Mouse (Mus musculus) kidney, adult 2 months (tissue): Measurements from ENCODE around the gene Gm6614. TPM values are rescaled to one million over a fixed set of nuclear protein-coding genes. Genes with fewer than 3 reads are reported as not detected.
"Not testable (repeated sequence)": the region's sequence is repeated elsewhere in the genome, so short reads cannot be mapped to it uniquely, and the experiment has no call there.

Experiments
- DNase-seq: peaks from one replicate; pipeline ENCODE4 v3.0.0; 2021
- H3K27ac ChIP-seq: fragments of 200-500 bp; 2 replicates; pipeline ENCODE4 v1.5.1; 2012; ENCODE audit warnings: low read depth, low read length, control low read depth, inconsistent platforms; ENCODE audit not compliant: insufficient read depth
- H3K27me3 ChIP-seq: fragments of 200-500 bp; replicated peaks from 2 replicates; pipeline ENCODE4 v1.6.1; 2012; ENCODE audit warnings: mild to moderate bottlenecking, moderate library complexity, low read length, inconsistent platforms; ENCODE audit not compliant: control insufficient read depth, insufficient read depth
- H3K36me3 ChIP-seq: fragments of 200-500 bp; 2 replicates; pipeline ENCODE4 v1.6.1; 2012; ENCODE audit warnings: mild to moderate bottlenecking, moderate library complexity, low read length, inconsistent platforms; ENCODE audit not compliant: control insufficient read depth, insufficient read depth
- H3K4me1 ChIP-seq: fragments of 200-500 bp; 2 replicates; pipeline ENCODE4 v1.6.1; 2011; ENCODE audit warnings: low read length; ENCODE audit not compliant: control insufficient read depth, insufficient read depth
- H3K4me3 ChIP-seq: fragments of 200-500 bp; 2 replicates; pipeline ENCODE4 v1.5.1; 2011; ENCODE audit warnings: mild to moderate bottlenecking, low read depth, low read length, control low read depth; ENCODE audit not compliant: insufficient read depth
- CTCF ChIP-seq: fragments of 200-500 bp; conservative IDR thresholded peaks from 2 replicates; pipeline ENCODE4 v1.5.1; 2011; ENCODE audit warnings: low read depth, mild to moderate bottlenecking, control low read depth, low read length, moderate library complexity, mixed read lengths; ENCODE audit not compliant: insufficient read depth, insufficient read length
- POLR2A ChIP-seq: fragments of 200-500 bp; IDR thresholded peaks from one replicate; pipeline ENCODE4 v1.6.1; 2011; ENCODE audit warnings: low read depth, low read length, control low read depth
- WGBS: fragments of 180-500 bp; shearing (Covaris S2); methylation state at CpG from one replicate; pipeline ENCODE4 v1.1.7; 2018; 5-methylcytosine and 5-hydroxymethylcytosine counted together
- polyA plus RNA-seq: library from polyadenylated mRNA; depleted of rRNA; stranded (reverse); fragments of >200 nt; gene quantifications from 2 replicates; pipeline ENCODE4 v1.2.3, GENCODE M21; 2012; rRNA removed

Gene Gm6614
- polyA plus RNA-seq = 0.06 and 0.08 TPM in 2 replicates

DNA sequence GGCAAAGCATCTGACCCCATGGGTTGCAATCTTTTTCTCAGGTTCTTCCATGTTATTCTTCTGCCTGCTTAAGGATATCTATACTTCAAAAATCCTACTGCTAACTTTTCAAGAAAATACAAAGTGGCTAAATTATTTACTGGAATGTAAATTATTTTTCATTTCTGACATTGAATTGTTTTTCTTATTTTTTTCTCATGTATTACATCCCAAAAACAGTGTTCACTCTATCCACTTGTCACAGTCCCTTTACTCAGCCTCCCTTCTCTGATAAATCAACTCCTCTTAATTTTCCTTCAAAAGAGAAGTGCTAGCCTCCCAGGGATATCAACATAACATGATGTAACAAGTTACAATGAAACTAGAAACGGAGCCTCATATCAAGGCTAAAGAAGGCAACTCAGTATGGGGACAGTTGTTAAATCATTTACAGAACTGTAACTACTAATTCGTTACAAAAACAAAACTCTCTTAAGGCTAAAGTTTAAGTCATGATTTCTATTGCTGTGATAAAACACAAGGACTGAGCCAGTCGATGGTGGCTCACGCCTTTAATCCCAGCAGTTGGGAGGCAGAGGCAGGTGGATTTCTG, at the start of gene Gm6614:
Gene Gm6614, minus strand, starts transcription at position 51 of the 592 bp plus-strand sequence.
- no peaks in the 10 kb centered on the region for H3K27me3 ChIP-seq
- H3K27ac ChIP-seq = no peak within 1 kb of the TSS
- TF ChIP-seq CTCF = no peak
- no peak for TF ChIP-seq POLR2A
- H3K36me3 ChIP-seq = no peaks in the 10 kb centered on the region
- H3K4me1 ChIP-seq = no peaks in the 10 kb centered on the region
- WGBS = 34% methylated on average over 4 of the region's 4 CpGs
- DNase-seq = peak; percentile 48
- H3K4me3 ChIP-seq = no peak within 1 kb of the TSS

DNA sequence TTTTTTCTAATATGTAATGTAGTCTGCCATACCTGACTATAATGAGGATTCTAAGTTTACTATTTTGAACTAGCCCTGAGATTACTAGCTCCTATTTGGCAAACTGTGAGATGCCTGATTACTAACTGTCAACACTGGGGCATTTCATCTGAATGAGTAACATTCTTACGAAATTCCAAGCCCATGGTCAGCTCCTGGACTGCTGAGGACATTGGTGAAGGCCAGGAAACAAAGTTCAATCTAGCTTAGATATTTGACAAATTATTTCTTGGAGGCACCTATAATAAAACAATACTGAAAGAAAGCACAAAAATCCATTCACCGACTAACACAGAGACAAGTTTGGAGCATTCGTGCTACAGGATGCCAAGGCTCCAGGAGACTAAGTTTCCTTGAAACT, 47.1 kb upstream of the Gm6614 start:
- 58% methylated on average over 3 of the region's 3 CpGs for WGBS
- DNase-seq = peak; percentile 73
- not testable (repeated sequence) for H3K27me3 ChIP-seq, H3K36me3 ChIP-seq, H3K4me1 ChIP-seq
- Histone ChIP-seq H3K4me3 (peak overlapping the region; percentile 36; the same call in 1 of the 2 replicates), H3K27ac (peak overlapping the region; percentile 71)

DNA sequence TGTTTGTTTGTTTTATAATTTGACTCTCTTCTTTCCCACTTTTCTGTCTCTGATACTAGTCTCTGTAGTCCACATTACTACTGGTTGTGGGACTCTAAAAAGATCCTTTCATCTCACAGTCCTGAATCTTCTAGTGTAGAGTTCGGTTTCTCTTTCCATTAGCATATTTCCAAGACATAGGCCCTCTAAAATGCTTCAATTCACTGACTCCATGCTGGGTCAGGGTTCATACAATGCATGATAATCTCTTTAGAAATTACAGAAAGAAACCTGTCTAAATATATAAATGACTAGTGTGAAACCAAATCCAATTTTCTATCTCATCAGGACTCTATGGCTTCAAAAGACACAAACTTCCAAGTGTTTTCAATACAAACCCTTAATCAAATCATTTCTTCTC, 36.5 kb upstream of the Gm6614 start:
- Histone ChIP-seq H3K27ac (no peak overlapping the region), H3K36me3 (no peaks in the 10 kb centered on the region), H3K4me1 (no peaks in the 10 kb centered on the region; the same call in 1 of the 2 replicates), H3K27me3 (no peaks in the 10 kb centered on the region), H3K4me3 (no peak overlapping the region)
- 84% methylated on average over 1 of the region's 1 CpGs for WGBS
- DNase-seq = no peak
- TF ChIP-seq POLR2A (no peak), CTCF (no peak)

DNA sequence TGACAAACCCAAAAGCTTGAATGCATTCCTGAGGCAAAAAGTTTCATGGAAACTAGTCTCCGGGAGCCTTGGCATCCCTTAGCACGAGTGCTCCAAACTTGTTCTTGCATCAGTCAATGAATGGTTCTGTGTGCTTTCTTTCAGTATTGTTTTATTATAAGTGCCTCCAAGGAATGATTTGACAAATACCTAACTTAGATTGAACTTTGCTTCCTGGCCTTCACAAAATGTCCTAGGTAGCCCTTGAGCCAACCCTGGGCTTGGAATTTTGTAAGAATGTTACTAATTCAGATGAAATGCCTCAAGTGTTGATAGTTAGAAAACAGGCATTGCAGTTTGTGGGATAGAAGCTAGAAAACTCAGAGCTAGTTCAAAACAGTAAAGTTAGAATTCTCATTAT, 34.5 kb upstream of the Gm6614 start:
- no peaks in the 10 kb centered on the region; the same call in 1 of the 2 replicates for H3K4me1 ChIP-seq
- WGBS = 73% methylated on average over 2 of the region's 2 CpGs
- peak overlapping the region; percentile 86 for H3K27ac ChIP-seq
- TF ChIP-seq CTCF = no peak
- TF ChIP-seq POLR2A = no peak
- no peak overlapping the region for H3K4me3 ChIP-seq
- peak; percentile 82 for DNase-seq
- H3K36me3 ChIP-seq = no peaks in the 10 kb centered on the region
- H3K27me3 ChIP-seq = no peaks in the 10 kb centered on the region

DNA sequence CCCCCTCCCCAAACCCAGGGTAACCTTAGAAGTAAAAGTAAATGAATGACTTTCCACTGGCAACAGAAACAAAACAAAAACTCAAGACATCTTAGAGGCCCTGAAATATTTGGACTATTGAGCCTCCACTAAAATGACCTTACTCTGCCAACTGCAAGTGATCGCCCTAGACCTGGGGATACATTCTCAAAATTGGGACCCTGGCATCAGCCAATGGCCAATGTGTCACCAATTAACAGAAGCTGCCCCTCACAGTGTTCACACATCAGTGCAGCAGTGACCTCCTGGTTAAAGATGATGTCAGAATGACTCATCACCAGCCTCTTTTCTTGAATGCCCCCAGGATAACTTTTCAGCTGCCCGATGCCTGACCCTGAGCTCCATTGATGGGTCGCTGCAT, 30.7 kb upstream of the Gm6614 start:
- peak; percentile 83 for DNase-seq
- Histone ChIP-seq H3K27me3 (no peaks in the 10 kb centered on the region), H3K36me3 (no peaks in the 10 kb centered on the region), H3K27ac (peak overlapping the region; percentile 45; the same call in 1 of the 2 replicates), H3K4me3 (no peak overlapping the region), H3K4me1 (peaks cover 3% of the 10 kb centered on the region; the same call in 1 of the 2 replicates)
- WGBS = 62% methylated on average over 3 of the region's 3 CpGs
- TF ChIP-seq CTCF (no peak), POLR2A (no peak)

DNA sequence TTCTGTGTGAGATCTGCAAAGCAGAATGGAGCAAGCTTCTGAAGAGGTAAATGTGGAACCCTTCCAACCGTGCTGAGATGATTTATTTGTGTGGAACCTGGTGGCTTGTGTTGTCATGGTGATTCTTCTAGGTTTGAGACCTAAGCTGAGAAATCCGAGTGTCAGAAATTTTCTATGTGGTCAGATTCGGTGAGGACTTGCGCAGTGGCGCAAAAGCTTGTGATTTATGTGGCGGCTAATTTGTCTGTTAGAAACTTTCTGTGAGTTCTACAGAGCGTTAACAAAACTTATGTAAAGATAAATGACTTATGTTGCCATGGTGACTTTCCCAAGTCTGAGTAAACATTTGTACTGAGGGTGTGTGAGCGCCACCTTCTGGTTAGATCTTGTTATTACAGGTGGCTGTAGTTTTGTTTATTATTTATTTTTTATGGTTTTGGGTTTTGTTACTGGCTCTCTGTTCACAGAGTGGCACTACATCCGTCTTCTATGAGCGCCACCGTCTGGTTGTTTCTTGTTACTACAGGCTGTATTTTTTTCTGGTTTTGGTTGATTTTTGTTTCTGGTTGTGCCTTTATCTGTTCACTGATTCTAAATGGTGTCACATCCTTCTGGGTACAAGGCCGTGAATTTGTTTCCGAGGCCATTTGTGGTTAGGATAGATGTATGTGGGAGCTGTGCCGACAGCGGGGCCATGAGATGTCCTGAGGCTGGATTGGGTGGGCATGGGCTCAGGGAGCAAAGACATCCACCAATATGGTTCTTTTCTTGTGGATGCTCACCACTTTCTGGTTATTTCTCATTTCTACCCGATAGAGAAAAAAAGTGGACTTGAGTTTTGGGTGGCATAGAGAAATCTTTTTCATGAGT, 29.3 kb upstream of the Gm6614 start:
- Histone ChIP-seq H3K27ac (0 out of 2 replicates have a peak overlapping the region, but pooled peaks have one; percentile 1), H3K27me3 (no peaks in the 10 kb centered on the region), H3K36me3 (no peaks in the 10 kb centered on the region), H3K4me1 (peaks cover 3% of the 10 kb centered on the region; the same call in 1 of the 2 replicates), H3K4me3 (no peak overlapping the region)
- peak; percentile 79 for DNase-seq
- TF ChIP-seq POLR2A = no peak
- TF ChIP-seq CTCF = 0 out of 2 replicates have a peak, but pooled peaks have one; percentile 1
- WGBS = 41% methylated on average over 16 of the region's 16 CpGs

DNA sequence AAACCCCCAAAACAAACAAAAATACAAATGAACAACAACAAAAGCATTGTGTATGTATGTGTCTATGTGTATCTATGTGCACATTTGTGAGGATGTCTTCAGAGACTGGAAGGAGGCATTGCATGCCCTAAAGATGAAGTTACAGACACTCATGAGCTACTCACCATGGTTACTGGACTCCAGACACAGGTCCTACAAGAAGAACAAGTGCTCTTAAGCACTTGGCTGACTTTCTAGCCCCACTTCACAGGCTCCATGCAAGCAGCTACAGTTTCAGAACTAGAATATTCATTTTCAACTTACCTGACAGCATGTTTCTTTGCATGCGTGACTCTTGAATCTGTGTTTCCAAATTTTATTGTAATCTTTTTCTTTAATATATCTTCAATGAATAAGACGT, 24.6 kb upstream of the Gm6614 start:
- H3K4me3 ChIP-seq = no peak overlapping the region
- no peak overlapping the region for H3K27ac ChIP-seq
- no peaks in the 10 kb centered on the region for H3K36me3 ChIP-seq
- WGBS = 84% methylated on average over 2 of the region's 2 CpGs
- TF ChIP-seq POLR2A = no peak
- TF ChIP-seq CTCF = no peak
- peaks cover 3% of the 10 kb centered on the region; the same call in 1 of the 2 replicates for H3K4me1 ChIP-seq
- H3K27me3 ChIP-seq = no peaks in the 10 kb centered on the region
- no peak for DNase-seq
